Mouse (Mus musculus) liver, embryonic 14.5 days (tissue): ENCODE results near the gene Dpp4. TPM values are rescaled to one million over a fixed set of nuclear protein-coding genes. Genes with fewer than 3 reads are reported as not detected.

Experiments used
- ATAC-seq: fragments of 200-750 bp; cut with Nextera tagmentation; 2 replicates; pipeline ENCODE4 v1.8.0; 2017; ENCODE audit warnings: moderate number of reproducible peaks, mild to moderate bottlenecking, moderate library complexity; ENCODE audit not compliant: insufficient read depth
- DNase-seq, 3 experiments: peaks; one replicate each; pipeline ENCODE4 v3.0.0-alpha.2; 2012 to 2013; ENCODE audit warnings: low read depth in 3 of 3, low spot score in 3 of 3
- H3K27ac ChIP-seq: fragments of 300-500 bp; sonication (generic); 2 replicates; pipeline ENCODE4 v1.5.1; 2014; ENCODE audit warnings: moderate library complexity, mild to moderate bottlenecking, control low read depth, inconsistent platforms
- H3K27me3 ChIP-seq: fragments of 300-500 bp; sonication (generic); 2 replicates; pipeline ENCODE4 v1.6.1; 2014; ENCODE audit warnings: mild to moderate bottlenecking, low read length, moderate library complexity; ENCODE audit not compliant: control insufficient read depth, insufficient read depth
- H3K36me3 ChIP-seq: fragments of 300-500 bp; sonication (generic); replicated peaks from 2 replicates; pipeline ENCODE4 v1.6.1; 2014; ENCODE audit warnings: low read depth; ENCODE audit not compliant: control insufficient read depth, insufficient read depth
- H3K4me1 ChIP-seq, 2 experiments: fragments of 200-500 bp in 1 of 2; fragments of 300-500 bp in 1 of 2; sonication (generic) in 1 of 2; replicated peaks; 2 replicates each; pipeline ENCODE4 v1.6.1; 2012 to 2014; ENCODE audit warnings: antibody characterized with exemption in 1 of 2, inconsistent platforms in 1 of 2, low read length in 1 of 2; ENCODE audit not compliant: control insufficient read depth in 2 of 2, insufficient read depth in 2 of 2
- H3K4me2 ChIP-seq: fragments of 300-500 bp; sonication (generic); 2 replicates; pipeline ENCODE4 v1.6.1; 2014; ENCODE audit warnings: low read depth, mild to moderate bottlenecking, control low read depth, moderate library complexity
- H3K4me3 ChIP-seq, 2 experiments: fragments of 200-500 bp in 1 of 2; fragments of 300-500 bp in 1 of 2; sonication (generic) in 1 of 2; 2 replicates each; pipeline ENCODE4 v1.5.1; 2012 to 2014; ENCODE audit warnings: low read depth in 2 of 2, low read length in 2 of 2, mild to moderate bottlenecking in 2 of 2, control low read depth in 1 of 2, inconsistent platforms in 1 of 2, moderate library complexity in 1 of 2; ENCODE audit not compliant: insufficient read depth in 1 of 2
- H3K9ac ChIP-seq: fragments of 300-500 bp; sonication (generic); replicated peaks from 2 replicates; pipeline ENCODE4 v1.6.1; 2014; ENCODE audit warnings: mild to moderate bottlenecking, control low read depth, moderate library complexity
- H3K9me3 ChIP-seq: fragments of 300-500 bp; sonication (generic); 2 replicates; pipeline ENCODE4 v1.6.1; 2016; ENCODE audit warnings: low read length, mixed read lengths; ENCODE audit not compliant: control insufficient read depth
- CTCF ChIP-seq: IDR thresholded peaks from 2 replicates; pipeline ENCODE4 v1.5.1; 2016; ENCODE audit warnings: antibody characterized with exemption, low read depth, control low read depth
- EP300 ChIP-seq: IDR thresholded peaks from 2 replicates; pipeline ENCODE4 v1.6.1; 2016; ENCODE audit warnings: antibody characterized with exemption, low read depth
- WGBS: fragments of 180-500 bp; shearing (Covaris S2); extraction: QIAGEN DNeasy Blood & Tissue Kit; methylation state at CpG from one replicate; pipeline ENCODE4 v1.1.7; 2014; ENCODE audit not compliant: insufficient replicate concordance; 5-methylcytosine and 5-hydroxymethylcytosine counted together
- polyA plus RNA-seq, 2 experiments: library from polyadenylated mRNA; depleted of rRNA in 1 of 2; stranded (reverse) in 1 of 2; unstranded in 1 of 2; fragments of >200 nt; fragmentation: Nextera tagmentation in 1 of 2; extraction: Ambion mirVana in 1 of 2; gene quantifications; 2 replicates each; pipeline versions ENCODE4 v1.2.1 to v1.2.3; 2012 to 2014

The Dpp4 gene
- polyA plus RNA-seq, 2 experiments, result 2.3 to 4.4 TPM

DNA sequence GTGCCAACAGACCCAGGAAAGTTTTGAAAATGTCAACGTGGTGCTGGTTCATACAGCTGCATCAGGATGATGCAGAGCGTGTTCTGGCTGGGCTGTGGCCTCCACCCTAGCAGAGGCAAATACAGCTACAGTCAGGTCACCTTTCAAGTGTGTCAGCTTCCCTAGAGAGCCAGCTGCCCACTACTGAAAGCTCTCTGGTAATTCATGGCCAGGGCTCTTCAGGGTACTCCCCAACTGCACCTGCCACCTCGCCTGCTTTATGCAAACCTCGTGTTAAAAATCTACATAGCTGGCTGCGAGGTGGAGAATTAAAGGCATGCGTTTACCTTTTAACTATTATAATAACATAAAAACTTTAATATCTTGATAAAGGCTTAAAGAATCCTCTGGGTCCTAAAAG is 67.7 kb downstream of the Dpp4 start:
- Histone ChIP-seq H3K27me3 (no peaks in the 10 kb centered on the region), H3K9ac (no peak overlapping the region), H3K9me3 (no peaks in the 10 kb centered on the region), H3K4me2 (no peak overlapping the region), H3K27ac (no peak overlapping the region), H3K4me3 (no peak overlapping the region), H3K36me3 (no peaks in the 10 kb centered on the region), H3K4me1 (no peaks in the 10 kb centered on the region)
- TF ChIP-seq EP300 (no peak), CTCF (no peak)
- no peak for DNase-seq
- WGBS, result 50% methylated on average over 6 of the region's 6 CpGs
- no peak for ATAC-seq

GRCm38 (mm10) chr2:62341734-62342128 is 70.3 kb downstream of the Dpp4 start:
- Histone ChIP-seq H3K27me3 (no peaks in the 10 kb centered on the region), H3K27ac (no peak overlapping the region), H3K9ac (no peak overlapping the region), H3K9me3 (no peaks in the 10 kb centered on the region), H3K4me2 (no peak overlapping the region), H3K4me3 (no peak overlapping the region), H3K36me3 (no peaks in the 10 kb centered on the region), H3K4me1 (no peaks in the 10 kb centered on the region)
- ATAC-seq (no peak), DNase-seq (no peak)
- TF ChIP-seq EP300, result no peak
- no peak for TF ChIP-seq CTCF
- 64% methylated on average over 14 of the region's 14 CpGs for WGBS

DNA sequence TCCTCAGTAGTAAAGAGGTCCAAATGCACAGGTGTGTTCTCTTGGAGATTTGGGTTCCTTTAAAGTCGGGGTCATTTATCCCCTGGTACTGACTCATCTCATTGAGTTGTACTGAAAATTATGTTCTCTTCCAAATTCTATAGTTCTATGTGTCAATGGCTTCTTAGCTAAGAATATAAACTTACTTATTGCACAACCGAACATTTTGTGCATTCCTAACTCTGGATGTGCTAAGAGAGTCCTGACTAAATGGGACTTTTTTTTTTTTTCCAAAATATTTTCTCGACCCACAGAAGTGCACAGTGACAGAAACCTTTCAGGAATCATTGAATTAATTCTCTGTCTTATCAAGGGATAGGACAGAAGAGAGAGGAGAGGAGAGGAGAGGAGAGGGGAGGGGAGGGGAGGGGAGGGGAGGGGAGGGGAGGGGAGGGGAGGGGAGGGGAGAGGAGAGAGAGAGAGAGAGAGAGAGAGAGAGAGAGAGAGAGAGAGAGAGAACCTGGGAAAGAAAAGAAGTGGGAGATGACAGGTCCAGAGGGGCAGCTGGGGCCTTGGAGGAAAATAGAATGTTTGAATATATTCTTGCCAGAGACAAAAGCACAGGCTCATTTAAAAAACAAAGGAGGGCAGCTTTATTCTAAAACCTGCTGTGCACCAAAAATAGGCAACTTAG is 70.8 kb downstream of the Dpp4 start:
- Histone ChIP-seq H3K4me1 (no peaks in the 10 kb centered on the region), H3K4me3 (no peak overlapping the region), H3K9ac (no peak overlapping the region), H3K27ac (no peak overlapping the region), H3K27me3 (no peaks in the 10 kb centered on the region), H3K9me3 (no peaks in the 10 kb centered on the region), H3K36me3 (no peaks in the 10 kb centered on the region), H3K4me2 (no peak overlapping the region)
- DNase-seq, result no peak
- 44% methylated on average over 3 of the region's 3 CpGs for WGBS
- no peak for TF ChIP-seq CTCF
- TF ChIP-seq EP300, result no peak
- ATAC-seq, result no peak

DNA sequence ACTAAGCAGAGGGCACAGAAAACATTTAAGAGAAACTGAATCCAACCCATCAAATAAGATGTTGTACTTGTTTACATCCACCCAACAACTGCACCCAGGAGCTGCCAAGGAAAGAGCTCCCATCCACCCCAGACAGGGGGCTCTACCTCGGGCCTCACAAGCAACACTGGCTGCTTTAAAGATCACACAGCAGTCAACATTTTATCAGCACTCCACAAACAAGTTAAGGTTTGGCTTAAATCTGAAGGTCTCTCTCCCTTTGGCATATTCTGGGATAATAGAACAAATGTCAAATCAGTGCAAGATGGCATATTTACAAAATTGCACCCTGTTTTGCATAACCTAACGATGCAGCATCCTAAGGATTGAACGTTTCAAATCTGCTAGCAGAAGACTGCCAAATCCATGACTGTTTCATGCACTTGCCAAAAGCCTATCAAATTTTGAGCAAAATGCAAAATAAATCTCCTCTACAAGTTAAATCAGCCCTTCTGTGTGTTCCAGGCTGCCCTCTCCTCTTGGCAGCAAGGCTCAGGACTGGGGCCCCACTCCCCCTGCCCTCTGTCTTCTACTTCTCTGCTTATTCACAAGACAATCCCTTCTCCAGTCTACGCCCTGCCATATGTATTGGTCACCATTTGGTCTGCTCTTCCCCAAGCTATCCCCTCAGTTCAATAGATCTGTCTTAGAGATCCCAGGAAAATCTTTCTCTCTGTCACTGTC is 72.6 kb downstream of the Dpp4 start:
- no peak for ATAC-seq
- Histone ChIP-seq H3K9ac (no peak overlapping the region), H3K36me3 (no peaks in the 10 kb centered on the region), H3K9me3 (no peaks in the 10 kb centered on the region), H3K4me2 (no peak overlapping the region), H3K27ac (no peak overlapping the region), H3K27me3 (no peaks in the 10 kb centered on the region), H3K4me3 (no peak overlapping the region), H3K4me1 (0 out of 4 replicates have a peak, but pooled peaks cover 0 to 2% of the 10 kb centered on the region in 2 experiments)
- 44% methylated on average over 4 of the region's 4 CpGs for WGBS
- TF ChIP-seq EP300 (no peak), CTCF (no peak)
- DNase-seq, result no peak

DNA sequence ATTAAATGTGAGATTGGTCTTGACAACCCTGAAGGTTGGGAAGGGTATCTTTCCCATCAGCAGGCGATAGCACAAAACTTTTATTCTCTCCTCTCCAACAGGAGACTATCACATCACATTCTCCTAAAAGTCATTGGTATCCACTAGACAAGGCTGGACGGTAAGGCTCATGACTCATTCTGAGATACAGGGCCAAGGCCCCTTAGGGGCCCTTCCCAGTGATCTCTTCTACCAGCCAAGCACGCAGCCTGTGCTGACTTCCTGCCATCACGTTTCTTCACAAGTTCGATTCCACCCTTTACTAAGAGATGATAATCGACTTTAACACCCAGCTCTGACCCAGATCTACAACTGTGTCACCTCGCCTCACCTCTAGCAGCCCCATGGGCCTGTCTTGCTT is 74.9 kb downstream of the Dpp4 start:
- no peak for DNase-seq
- no peak overlapping the region for H3K9ac ChIP-seq
- no peak for TF ChIP-seq EP300
- TF ChIP-seq CTCF, result no peak
- 0 out of 4 replicates have a peak, but pooled peaks cover 0 to 2% of the 10 kb centered on the region in 2 experiments for H3K4me1 ChIP-seq
- H3K4me3 ChIP-seq, result no peak overlapping the region
- no peak overlapping the region for H3K27ac ChIP-seq
- no peaks in the 10 kb centered on the region for H3K36me3 ChIP-seq
- no peaks in the 10 kb centered on the region for H3K9me3 ChIP-seq
- 57% methylated on average over 7 of the region's 7 CpGs for WGBS
- H3K4me2 ChIP-seq, result no peak overlapping the region
- H3K27me3 ChIP-seq, result no peaks in the 10 kb centered on the region
- no peak for ATAC-seq
